Mouse (Mus musculus): ENCODE measurements around the gene BC025920.
A peak's percentile ranks its signal among the peaks of the same experiment; 100 is the strongest.

BC025920 gene

GRCm38 (mm10) chr10:81604019-81604967, 1.8 kb upstream of the BC025920 start:
- peaks cover 6% of the 10 kb centered on the region; the same call in 1 of the 2 replicates for H3K27me3 ChIP-seq (ENCODE audit: insufficient read depth, low read length)
- peaks cover 19% of the 10 kb centered on the region for H3K36me3 ChIP-seq (ENCODE audit: insufficient read depth, low read length)
- peaks cover 15% of the 10 kb centered on the region for H3K9me3 ChIP-seq (ENCODE audit: low read length)
- H3K4me1 ChIP-seq (replicated peaks; ENCODE audit: low read depth, low read length): peaks cover 58% of the 10 kb centered on the region
- peak overlapping the region; percentile 83 for H3K4me3 ChIP-seq (replicated peaks; ENCODE audit: low read length)
- TF ChIP-seq POU5F1 (IDR thresholded peaks at IDR 0.05; ENCODE audit: borderline replicate concordance, low read length) (no peak), CTCF (conservative IDR thresholded peaks at IDR 0.05; ENCODE audit: low read length) (no peak), NANOG (IDR thresholded peaks at IDR 0.05; ENCODE audit: borderline replicate concordance, low read length) (no peak)

GRCm38 (mm10) chr10:81604968-81605665, 953 bp upstream of the BC025920 start:
- Histone ChIP-seq H3K27me3 (ENCODE audit: insufficient read depth, low read length) (peaks cover 6% of the 10 kb centered on the region; the same call in 1 of the 2 replicates), H3K9me3 (ENCODE audit: low read length) (peaks cover 21% of the 10 kb centered on the region), H3K4me3 (replicated peaks; ENCODE audit: low read length) (peak overlapping the region; percentile 83), H3K36me3 (ENCODE audit: insufficient read depth, low read length) (peaks cover 28% of the 10 kb centered on the region), H3K4me1 (replicated peaks; ENCODE audit: low read depth, low read length) (peaks cover 50% of the 10 kb centered on the region)
- TF ChIP-seq NANOG (IDR thresholded peaks at IDR 0.05; ENCODE audit: borderline replicate concordance, low read length): no peak
- peak; percentile 77 for TF ChIP-seq CTCF (conservative IDR thresholded peaks at IDR 0.05; ENCODE audit: low read length)

- Histone ChIP-seq H3K4me1 (replicated peaks; ENCODE audit: low read depth, low read length) (peaks cover 45% of the 10 kb centered on the region), H3K4me3 (replicated peaks; ENCODE audit: low read length) (peak overlapping the region; percentile 83), H3K36me3 (ENCODE audit: insufficient read depth, low read length) (peaks cover 28% of the 10 kb centered on the region), H3K9me3 (ENCODE audit: low read length) (peaks cover 21% of the 10 kb centered on the region), H3K27me3 (ENCODE audit: insufficient read depth, low read length) (peaks cover 6% of the 10 kb centered on the region; the same call in 1 of the 2 replicates)
- TF ChIP-seq CTCF (conservative IDR thresholded peaks at IDR 0.05; ENCODE audit: low read length): no peak
- TF ChIP-seq NANOG (IDR thresholded peaks at IDR 0.05; ENCODE audit: borderline replicate concordance, low read length): no peak
- TF ChIP-seq POU5F1 (IDR thresholded peaks at IDR 0.05; ENCODE audit: borderline replicate concordance, low read length): no peak
Measured at GRCm38 (mm10) chr10:81605666-81605973, 450 bp upstream of the BC025920 start.

GRCm38 (mm10) chr10:81608308-81608707, 2.2 kb downstream of the BC025920 start:
- Histone ChIP-seq H3K4me3 (replicated peaks; ENCODE audit: low read length) (no peak overlapping the region), H3K36me3 (ENCODE audit: insufficient read depth, low read length) (peaks cover 28% of the 10 kb centered on the region), H3K4me1 (replicated peaks; ENCODE audit: low read depth, low read length) (peaks cover 43% of the 10 kb centered on the region), H3K9me3 (ENCODE audit: low read length) (peaks cover 30% of the 10 kb centered on the region), H3K27me3 (ENCODE audit: insufficient read depth, low read length) (no peaks in the 10 kb centered on the region)
- TF ChIP-seq NANOG (IDR thresholded peaks at IDR 0.05; ENCODE audit: borderline replicate concordance, low read length): no peak
- TF ChIP-seq CTCF (conservative IDR thresholded peaks at IDR 0.05; ENCODE audit: low read length): no peak; the same call in 1 of the 2 replicates
- no peak for TF ChIP-seq POU5F1 (IDR thresholded peaks at IDR 0.05; ENCODE audit: borderline replicate concordance, low read length)

GRCm38 (mm10) chr10:81612779-81613178, 6.7 kb downstream of the BC025920 start:
- TF ChIP-seq NANOG (IDR thresholded peaks at IDR 0.05; ENCODE audit: borderline replicate concordance, low read length): no peak
- TF ChIP-seq POU5F1 (IDR thresholded peaks at IDR 0.05; ENCODE audit: borderline replicate concordance, low read length): no peak
- no peak for TF ChIP-seq CTCF (conservative IDR thresholded peaks at IDR 0.05; ENCODE audit: low read length)
- Histone ChIP-seq H3K36me3 (ENCODE audit: insufficient read depth, low read length) (peaks cover 24% of the 10 kb centered on the region), H3K9me3 (ENCODE audit: low read length) (peaks cover 30% of the 10 kb centered on the region), H3K4me3 (replicated peaks; ENCODE audit: low read length) (peak overlapping the region; percentile 30; the same call in 1 of the 2 replicates), H3K27me3 (ENCODE audit: insufficient read depth, low read length) (no peaks in the 10 kb centered on the region), H3K4me1 (replicated peaks; ENCODE audit: low read depth, low read length) (peaks cover 62% of the 10 kb centered on the region)

- H3K4me3 ChIP-seq (replicated peaks; ENCODE audit: low read length): peak overlapping the region; percentile 30
- H3K36me3 ChIP-seq (ENCODE audit: insufficient read depth, low read length): 0 out of 2 replicates have a peak, but pooled peaks cover 3% of the 10 kb centered on the region
- H3K4me1 ChIP-seq (replicated peaks; ENCODE audit: low read depth, low read length): peaks cover 74% of the 10 kb centered on the region
- peaks cover 8% of the 10 kb centered on the region; the same call in 1 of the 2 replicates for H3K9me3 ChIP-seq (ENCODE audit: low read length)
- TF ChIP-seq NANOG (IDR thresholded peaks at IDR 0.05; ENCODE audit: borderline replicate concordance, low read length) (no peak), POU5F1 (IDR thresholded peaks at IDR 0.05; ENCODE audit: borderline replicate concordance, low read length) (no peak), CTCF (conservative IDR thresholded peaks at IDR 0.05; ENCODE audit: low read length) (no peak)
- H3K27me3 ChIP-seq (ENCODE audit: insufficient read depth, low read length): no peaks in the 10 kb centered on the region
Measured at GRCm38 (mm10) chr10:81615486-81615885, 9.4 kb downstream of the BC025920 start.

- Histone ChIP-seq H3K4me3 (replicated peaks; ENCODE audit: low read length) (no peak overlapping the region), H3K9me3 (ENCODE audit: low read length) (no peaks in the 10 kb centered on the region), H3K4me1 (replicated peaks; ENCODE audit: low read depth, low read length) (peaks cover 86% of the 10 kb centered on the region), H3K27me3 (ENCODE audit: insufficient read depth, low read length) (no peaks in the 10 kb centered on the region), H3K36me3 (ENCODE audit: insufficient read depth, low read length) (peaks cover 39% of the 10 kb centered on the region)
- TF ChIP-seq CTCF (conservative IDR thresholded peaks at IDR 0.05; ENCODE audit: low read length): no peak
- no peak for TF ChIP-seq POU5F1 (IDR thresholded peaks at IDR 0.05; ENCODE audit: borderline replicate concordance, low read length)
- no peak for TF ChIP-seq NANOG (IDR thresholded peaks at IDR 0.05; ENCODE audit: borderline replicate concordance, low read length)
Measured at GRCm38 (mm10) chr10:81619976-81620375, 13.9 kb downstream of the BC025920 start.

- Histone ChIP-seq H3K4me3 (replicated peaks; ENCODE audit: low read length) (no peak overlapping the region), H3K27me3 (ENCODE audit: insufficient read depth, low read length) (no peaks in the 10 kb centered on the region), H3K9me3 (ENCODE audit: low read length) (no peaks in the 10 kb centered on the region), H3K36me3 (ENCODE audit: insufficient read depth, low read length) (peaks cover 47% of the 10 kb centered on the region), H3K4me1 (replicated peaks; ENCODE audit: low read depth, low read length) (peaks cover 86% of the 10 kb centered on the region)
- no peak for TF ChIP-seq POU5F1 (IDR thresholded peaks at IDR 0.05; ENCODE audit: borderline replicate concordance, low read length)
- TF ChIP-seq CTCF (conservative IDR thresholded peaks at IDR 0.05; ENCODE audit: low read length): no peak
- no peak for TF ChIP-seq NANOG (IDR thresholded peaks at IDR 0.05; ENCODE audit: borderline replicate concordance, low read length)
Measured at GRCm38 (mm10) chr10:81620786-81621185, 14.7 kb downstream of the BC025920 start.
